Mouse (Mus musculus): ENCODE measurements around the gene Tbc1d32.

- TF ChIP-seq CTCF (conservative IDR thresholded peaks at IDR 0.05; ENCODE audit: low read length) (no peak), POU5F1 (IDR thresholded peaks at IDR 0.05; ENCODE audit: borderline replicate concordance, low read length) (no peak)
Observed at GRCm38 (mm10) chr10:56165758-56166157, 62.7 kb downstream of the Tbc1d32 start.
